7 mouse cellular contexts compared by ENCODE assay signal in genomic region chr6:15720461-15720817, GRCm38 (mm10). TPM values are rescaled to one million over a fixed set of nuclear protein-coding genes. Genes with fewer than 3 reads are reported as not detected.
DNase-seq lines count a peak whose midpoint lies in the region; ATAC-seq and TF ChIP-seq lines count a peak whose summit lies in the region.

Gene Mdfic (plus strand): TSS chr6:15720661.

- TF ChIP-seq POLR2A in ES-Bruce4 (IDR thresholded peaks at IDR 0.05; ENCODE audit: insufficient read depth, low read length) = no peak
- no peak for TF ChIP-seq POLR2A in limb, embryonic 14.5 days (IDR thresholded peaks at IDR 0.05; ENCODE audit: borderline replicate concordance, extremely low read depth, insufficient read depth, insufficient read length)

- no peak for TF ChIP-seq CTCF in ES-Bruce4 (IDR thresholded peaks at IDR 0.05; ENCODE audit: low read depth, low read length)

- DNase-seq in adrenal gland, adult (ENCODE audit: inconsistent age in 2 of 2, low spot score in 1 of 2) = peak; percentile 83 to 97
- DNase-seq in gastrocnemius, adult 18-20 months (ENCODE audit: low spot score) = peak; percentile 62
- DNase-seq in hindbrain, embryonic 11.5 days (ENCODE audit: low spot score) = no peak
- peak; percentile 34 for DNase-seq in limb, embryonic 14.5 days (ENCODE audit: low spot score)
- no peak for DNase-seq in midbrain, embryonic 14.5 days
- peak; percentile 54 for DNase-seq in thymus, postnatal 14 days

- H3K27ac ChIP-seq in ES-Bruce4 (ENCODE audit: insufficient read depth, low read length) = no peak within 1 kb of the TSS
- no peak within 1 kb of the TSS for H3K27ac ChIP-seq in hindbrain, embryonic 11.5 days (ENCODE audit: low read depth, low read length)
- H3K27ac ChIP-seq in limb, embryonic 14.5 days (replicated peaks; ENCODE audit: low read depth, low read length) = peak within 1 kb of the TSS; percentile 95
- H3K27ac ChIP-seq in midbrain, embryonic 14.5 days (replicated peaks; ENCODE audit: low read depth, low read length) = no peak within 1 kb of the TSS

- peak; percentile 48 for ATAC-seq in hindbrain, embryonic 11.5 days (ENCODE audit: low FRiP score)
- ATAC-seq in limb, embryonic 14.5 days (ENCODE audit: low FRiP score, low read depth) = peak; percentile 41
- ATAC-seq in midbrain, embryonic 14.5 days (ENCODE audit: low FRiP score, low TSS enrichment) = peak; percentile 35

- no peaks in the 10 kb centered on the region for H3K9me3 ChIP-seq in ES-Bruce4 (replicated peaks; ENCODE audit: control insufficient read depth, insufficient read depth, low read length, poor library complexity, severe bottlenecking)
- no peaks in the 10 kb centered on the region for H3K9me3 ChIP-seq in hindbrain, embryonic 11.5 days (ENCODE audit: control insufficient read depth, low read length)
- H3K9me3 ChIP-seq in limb, embryonic 14.5 days (ENCODE audit: control insufficient read depth, low read length) = no peaks in the 10 kb centered on the region
- H3K9me3 ChIP-seq in midbrain, embryonic 14.5 days (ENCODE audit: control insufficient read depth, low read length) = no peaks in the 10 kb centered on the region

- H3K4me3 ChIP-seq in ES-Bruce4 (ENCODE audit: low read depth, low read length) = peak within 1 kb of the TSS; percentile 65
- peak within 1 kb of the TSS; percentile 49 for H3K4me3 ChIP-seq in hindbrain, embryonic 11.5 days (ENCODE audit: low read depth, low read length)
- H3K4me3 ChIP-seq in limb, embryonic 14.5 days (replicated peaks; ENCODE audit: low read length) = peak within 1 kb of the TSS; percentile 84
- peak within 1 kb of the TSS; percentile 55 for H3K4me3 ChIP-seq in midbrain, embryonic 14.5 days (replicated peaks; ENCODE audit: low read depth, low read length)

- H3K27me3 ChIP-seq in ES-Bruce4 (ENCODE audit: control insufficient read depth, insufficient read depth, low read length, poor library complexity, severe bottlenecking) = no peaks in the 10 kb centered on the region; the same call in 1 of the 2 replicates
- no peaks in the 10 kb centered on the region for H3K27me3 ChIP-seq in hindbrain, embryonic 11.5 days (ENCODE audit: control insufficient read depth, insufficient read depth, low read length)
- no peaks in the 10 kb centered on the region for H3K27me3 ChIP-seq in limb, embryonic 14.5 days (ENCODE audit: control insufficient read depth, insufficient read depth, low read length)
- H3K27me3 ChIP-seq in midbrain, embryonic 14.5 days (ENCODE audit: control insufficient read depth, insufficient read depth, low read length) = no peaks in the 10 kb centered on the region

- no peaks in the 10 kb centered on the region for H3K36me3 ChIP-seq in ES-Bruce4 (ENCODE audit: control insufficient read depth, insufficient read depth, low read length, poor library complexity, severe bottlenecking)
- no peaks in the 10 kb centered on the region for H3K36me3 ChIP-seq in hindbrain, embryonic 11.5 days (ENCODE audit: control insufficient read depth, insufficient read depth, low read length)
- no peaks in the 10 kb centered on the region for H3K36me3 ChIP-seq in limb, embryonic 14.5 days (ENCODE audit: control insufficient read depth, insufficient read depth, low read length)
- H3K36me3 ChIP-seq in midbrain, embryonic 14.5 days (ENCODE audit: control insufficient read depth, insufficient read depth, low read length) = no peaks in the 10 kb centered on the region

- WGBS in hindbrain, embryonic 11.5 days = under 1% methylated on average over 16 of the region's 16 CpGs
- WGBS in limb, embryonic 14.5 days = 4% methylated on average over 15 of the region's 16 CpGs
- WGBS in midbrain, embryonic 14.5 days = 0% methylated on average over 16 of the region's 16 CpGs

- no peak for TF ChIP-seq EP300 in ES-Bruce4 (IDR thresholded peaks at IDR 0.05; ENCODE audit: insufficient read depth, low read depth, low read length)

- peak within 1 kb of the TSS; percentile 73 for H3K9ac ChIP-seq in ES-Bruce4 (ENCODE audit: low read depth, poor library complexity, severe bottlenecking)
- peak within 1 kb of the TSS; percentile 55 for H3K9ac ChIP-seq in hindbrain, embryonic 11.5 days (ENCODE audit: low read depth, low read length)
- H3K9ac ChIP-seq in limb, embryonic 14.5 days (ENCODE audit: low read depth, low read length, severe bottlenecking) = peak within 1 kb of the TSS; percentile 95
- H3K9ac ChIP-seq in midbrain, embryonic 14.5 days (replicated peaks; ENCODE audit: low read length) = peak within 1 kb of the TSS; percentile 60

- H3K4me2 ChIP-seq in hindbrain, embryonic 11.5 days (replicated peaks; ENCODE audit: low read depth, low read length) = peak within 1 kb of the TSS; percentile 85
- H3K4me2 ChIP-seq in limb, embryonic 14.5 days (replicated peaks; ENCODE audit: low read depth, low read length, severe bottlenecking) = peak within 1 kb of the TSS; percentile 59
- H3K4me2 ChIP-seq in midbrain, embryonic 14.5 days (ENCODE audit: low read length) = peak within 1 kb of the TSS; percentile 99

- no peaks in the 10 kb centered on the region for H3K4me1 ChIP-seq in ES-Bruce4 (ENCODE audit: control insufficient read depth, insufficient read depth, low read length)
- no peaks in the 10 kb centered on the region for H3K4me1 ChIP-seq in hindbrain, embryonic 11.5 days (replicated peaks; ENCODE audit: control insufficient read depth, insufficient read depth, low read length)
- H3K4me1 ChIP-seq in limb, embryonic 14.5 days (ENCODE audit: control insufficient read depth, insufficient read depth, low read length) = peaks cover 26% of the 10 kb centered on the region
- no peaks in the 10 kb centered on the region for H3K4me1 ChIP-seq in midbrain, embryonic 14.5 days (ENCODE audit: control insufficient read depth, insufficient read depth, low read length)

RNA-seq across cellular contexts. Expression of gene Mdfic, which starts in this region (rescaled TPM):
- polyA plus RNA-seq in ES-Bruce4 (2011; ENCODE audit: insufficient read depth, insufficient read length, low read depth, missing spikeins) = 4.3 and 5.4 TPM in 2 replicates
- total RNA-seq in gastrocnemius, adult 18-20 months (2021) = 1 to 10 TPM; 7.5 to 10.0 TPM
- polyA plus RNA-seq in hindbrain, embryonic 11.5 days (2014; fragmentation: Nextera tagmentation; extraction: Ambion mirVana) = 4.8 and 5.4 TPM in 2 replicates
- polyA plus RNA-seq in limb, embryonic 14.5 days (2012; rRNA removed) = 26.7 and 27.7 TPM in 2 replicates
- 14.2 and 19.1 TPM in 2 replicates for polyA plus RNA-seq in limb, embryonic 14.5 days (2014; fragmentation: Nextera tagmentation; extraction: Ambion mirVana)
- polyA plus RNA-seq in midbrain, embryonic 14.5 days (2014; fragmentation: Nextera tagmentation; extraction: Ambion mirVana) = 0.86 and 1.1 TPM in 2 replicates

Comparison
In these comparisons a context has a peak if more than half of its experiments do, and no peak if none do; other contexts are left out.
1. DNase-seq: peak in adrenal gland, adult (2 of 2), gastrocnemius, adult 18-20 months (single experiment), limb, embryonic 14.5 days (single experiment) and thymus, postnatal 14 days (single experiment); none in hindbrain, embryonic 11.5 days (single experiment) and midbrain, embryonic 14.5 days (single experiment).
2. Peak in every context shown above with its lines, with median percentiles within 50 percentile points of each other: H3K4me3 ChIP-seq, H3K9ac ChIP-seq, ATAC-seq and H3K4me2 ChIP-seq.